Mouse (Mus musculus) stomach, postnatal 0 days (tissue): ENCODE measurements at regions not wholly inside any gene's neighbourhood (a gene's known extent, or its start where the extent isn't known, plus 50 kb on each side); places are given as distances from the start of the nearest gene placed in this dataset.
A peak's percentile ranks its signal among the peaks of the same experiment; 100 is the strongest.

Source experiments
- ATAC-seq: fragments of 200-750 bp; cut with Nextera tagmentation; 2 replicates; pipeline ENCODE4 v1.8.0; 2017; ENCODE audit not compliant: low FRiP score, low TSS enrichment
- DNase-seq: peaks from one replicate; pipeline ENCODE4 v3.0.0-alpha.2; 2016; ENCODE audit warnings: low spot score
- H3K27ac ChIP-seq: fragments of 300-500 bp; sonication (generic); replicated peaks from 2 replicates; pipeline ENCODE4 v1.5.1; 2014; ENCODE audit warnings: mild to moderate bottlenecking, control low read depth
- H3K27me3 ChIP-seq: fragments of 300-500 bp; sonication (generic); 2 replicates; pipeline ENCODE4 v1.6.1; 2014; ENCODE audit warnings: low read length; ENCODE audit not compliant: control insufficient read depth, insufficient read depth
- H3K36me3 ChIP-seq: fragments of 300-500 bp; sonication (generic); 2 replicates; pipeline ENCODE4 v1.6.1; 2014; ENCODE audit warnings: low read length, mixed read lengths; ENCODE audit not compliant: control insufficient read depth, insufficient read depth
- H3K4me1 ChIP-seq: fragments of 300-500 bp; sonication (generic); replicated peaks from 2 replicates; pipeline ENCODE4 v1.6.1; 2014; ENCODE audit warnings: antibody characterized with exemption; ENCODE audit not compliant: control insufficient read depth, insufficient read depth
- H3K4me2 ChIP-seq: fragments of 300-500 bp; sonication (generic); replicated peaks from 2 replicates; pipeline ENCODE4 v1.6.1; 2014; ENCODE audit warnings: low read depth, mild to moderate bottlenecking, control low read depth, moderate library complexity
- H3K4me3 ChIP-seq: fragments of 300-500 bp; sonication (generic); 2 replicates; pipeline ENCODE4 v1.5.1; 2014; ENCODE audit warnings: low read depth, low read length, control low read depth
- H3K9ac ChIP-seq: fragments of 300-500 bp; sonication (generic); 2 replicates; pipeline ENCODE4 v1.6.1; 2014; ENCODE audit warnings: mild to moderate bottlenecking, low read length, control low read depth, mixed read lengths
- H3K9me3 ChIP-seq: fragments of 300-500 bp; sonication (generic); 2 replicates; pipeline ENCODE4 v1.6.1; 2016; ENCODE audit warnings: low read length; ENCODE audit not compliant: control insufficient read depth
- CTCF ChIP-seq: IDR thresholded peaks from 2 replicates; pipeline ENCODE4 v1.5.1; 2016; ENCODE audit warnings: antibody characterized with exemption, low read depth, mild to moderate bottlenecking, moderate library complexity
- EP300 ChIP-seq: optimal IDR thresholded peaks from 2 replicates; pipeline ENCODE3; 2016; ENCODE audit warnings: antibody characterized with exemption
- WGBS: fragments of 180-500 bp; shearing (Covaris S2); extraction: QIAGEN DNeasy Blood & Tissue Kit; methylation state at CpG from one replicate; pipeline ENCODE4 v1.1.7; 2014; 5-methylcytosine and 5-hydroxymethylcytosine counted together

DNA sequence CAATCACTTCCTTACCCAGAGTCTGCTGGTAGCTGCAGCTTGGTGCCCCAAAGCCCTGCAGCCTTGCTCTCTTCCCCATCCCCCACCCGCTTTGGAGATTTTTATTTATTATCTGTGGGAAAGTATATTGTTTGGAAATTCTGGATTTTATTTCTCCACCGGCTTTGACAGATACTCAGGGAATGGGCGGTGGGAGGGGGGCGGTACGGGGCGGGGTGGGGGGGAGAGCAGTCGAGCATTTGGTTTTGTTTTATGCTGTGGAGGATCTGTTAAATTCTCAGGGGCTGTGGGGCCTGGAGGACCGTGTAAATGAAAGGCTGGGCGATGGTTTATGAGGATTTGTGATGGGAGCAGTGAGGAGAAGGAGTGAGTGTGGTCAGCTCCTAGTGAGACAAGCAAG, 76.7 kb upstream of the Tbx5 start:
- Histone ChIP-seq H3K27me3 (no peaks in the 10 kb centered on the region), H3K27ac (no peak overlapping the region), H3K4me1 (no peaks in the 10 kb centered on the region), H3K9ac (no peak overlapping the region), H3K36me3 (no peaks in the 10 kb centered on the region), H3K4me3 (no peak overlapping the region), H3K4me2 (no peak overlapping the region), H3K9me3 (no peaks in the 10 kb centered on the region)
- WGBS = 44% methylated on average over 9 of the region's 9 CpGs
- ATAC-seq (no peak), DNase-seq (no peak)
- no peak for TF ChIP-seq CTCF
- TF ChIP-seq EP300 = no peak

DNA sequence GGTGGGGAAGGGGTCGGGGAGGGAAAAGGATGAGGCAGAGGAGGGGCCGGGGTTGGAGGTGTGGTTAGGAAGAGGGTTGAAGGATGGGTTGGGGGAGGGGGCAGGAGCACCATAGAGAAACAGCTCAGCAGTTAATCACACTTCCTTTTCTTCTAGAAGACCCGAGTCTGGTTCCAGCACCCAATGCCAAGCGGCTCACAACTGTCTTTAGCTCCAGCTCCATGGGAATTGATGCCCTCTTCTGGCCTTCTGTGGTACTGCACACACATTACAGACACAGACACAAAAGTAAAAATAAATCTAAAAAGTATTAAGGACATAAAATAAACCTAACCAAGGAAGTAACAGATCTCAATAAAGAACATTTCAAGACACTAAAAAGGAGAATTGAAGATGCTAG, 73.6 kb upstream of the Tbx5 start:
- no peaks in the 10 kb centered on the region for H3K27me3 ChIP-seq
- ATAC-seq (no peak), DNase-seq (no peak)
- no peaks in the 10 kb centered on the region for H3K36me3 ChIP-seq
- TF ChIP-seq EP300 (no peak), CTCF (peak; percentile 26; the same call in 1 of the 2 replicates)
- WGBS = 75% methylated on average over 4 of the region's 4 CpGs
- no peak overlapping the region for H3K9ac ChIP-seq
- H3K27ac ChIP-seq = no peak overlapping the region
- no peak overlapping the region for H3K4me3 ChIP-seq
- H3K4me1 ChIP-seq = no peaks in the 10 kb centered on the region
- H3K4me2 ChIP-seq = no peak overlapping the region
- no peaks in the 10 kb centered on the region for H3K9me3 ChIP-seq

GRCm38 (mm10) chr5:119762102-119762501, 70.4 kb upstream of the Tbx5 start:
- whole genome bisulfite sequencing = 80% methylated on average over 4 of the region's 4 CpGs

DNA sequence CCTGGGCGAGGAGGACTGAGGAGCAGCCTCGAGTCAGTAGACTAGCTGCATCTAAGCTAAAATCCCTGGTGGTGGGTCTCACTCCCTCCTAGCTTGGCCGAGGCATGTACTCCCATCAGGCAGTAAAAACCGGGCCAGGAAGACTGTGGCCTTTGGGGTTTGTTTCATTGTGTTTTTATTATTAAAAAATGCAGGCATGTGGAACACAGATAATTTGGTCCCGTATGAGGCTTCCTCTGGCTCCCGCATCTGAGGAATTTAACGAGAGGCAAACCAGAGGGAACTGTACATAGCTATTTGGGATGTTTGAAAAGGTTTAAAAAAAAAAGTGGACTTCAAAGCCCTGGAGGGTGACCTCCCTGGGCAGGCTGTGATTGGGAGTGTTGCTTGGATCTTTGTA, 69.1 kb upstream of the Tbx5 start:
- ATAC-seq = no peak
- no peak for DNase-seq
- no peaks in the 10 kb centered on the region for H3K36me3 ChIP-seq
- no peak overlapping the region for H3K4me3 ChIP-seq
- no peaks in the 10 kb centered on the region for H3K9me3 ChIP-seq
- TF ChIP-seq CTCF (no peak), EP300 (no peak)
- H3K27ac ChIP-seq = no peak overlapping the region
- H3K27me3 ChIP-seq = no peaks in the 10 kb centered on the region
- no peak overlapping the region for H3K4me2 ChIP-seq
- 49% methylated on average over 7 of the region's 7 CpGs for WGBS
- H3K4me1 ChIP-seq = no peaks in the 10 kb centered on the region
- H3K9ac ChIP-seq = no peak overlapping the region

More at GRCm38 (mm10) chr5:119762102-119762501, 70.4 kb upstream of the Tbx5 start:
- Histone ChIP-seq H3K27ac (no peak overlapping the region), H3K4me1 (no peaks in the 10 kb centered on the region), H3K9ac (no peak overlapping the region), H3K4me2 (no peak overlapping the region), H3K27me3 (no peaks in the 10 kb centered on the region), H3K36me3 (no peaks in the 10 kb centered on the region), H3K4me3 (no peak overlapping the region), H3K9me3 (no peaks in the 10 kb centered on the region)
- peak; percentile 40 for TF ChIP-seq CTCF
- TF ChIP-seq EP300 = no peak
- ATAC-seq (no peak), DNase-seq (no peak)

DNA sequence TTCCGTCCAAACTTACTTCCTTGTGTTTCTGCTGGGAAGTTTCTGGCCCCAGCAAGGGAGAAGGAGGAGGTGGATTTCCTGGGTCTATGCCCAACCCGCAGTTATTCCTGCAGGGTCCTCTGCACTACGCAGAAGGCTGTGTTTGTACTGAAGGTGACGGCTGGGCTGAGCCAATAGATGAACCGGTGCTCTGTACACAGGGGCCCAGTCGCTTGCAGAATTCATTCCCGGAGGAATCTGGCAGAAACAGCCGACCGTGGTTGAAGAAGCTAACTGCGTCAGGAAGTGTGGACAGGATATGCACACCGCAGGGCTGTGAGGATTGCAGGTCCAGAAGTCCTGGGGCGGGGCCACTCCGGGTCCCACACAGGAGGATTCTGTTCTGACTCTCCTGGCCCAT, 66.1 kb upstream of the Tbx5 start:
- 23% methylated on average over 13 of the region's 13 CpGs for WGBS
- no peak overlapping the region for H3K4me2 ChIP-seq
- TF ChIP-seq EP300 = no peak
- no peak for TF ChIP-seq CTCF
- no peak for DNase-seq
- no peak overlapping the region for H3K4me3 ChIP-seq
- H3K4me1 ChIP-seq = no peaks in the 10 kb centered on the region
- H3K27me3 ChIP-seq = no peaks in the 10 kb centered on the region
- H3K27ac ChIP-seq = no peak overlapping the region
- no peak overlapping the region for H3K9ac ChIP-seq
- no peaks in the 10 kb centered on the region for H3K36me3 ChIP-seq
- ATAC-seq = no peak
- no peaks in the 10 kb centered on the region for H3K9me3 ChIP-seq

DNA sequence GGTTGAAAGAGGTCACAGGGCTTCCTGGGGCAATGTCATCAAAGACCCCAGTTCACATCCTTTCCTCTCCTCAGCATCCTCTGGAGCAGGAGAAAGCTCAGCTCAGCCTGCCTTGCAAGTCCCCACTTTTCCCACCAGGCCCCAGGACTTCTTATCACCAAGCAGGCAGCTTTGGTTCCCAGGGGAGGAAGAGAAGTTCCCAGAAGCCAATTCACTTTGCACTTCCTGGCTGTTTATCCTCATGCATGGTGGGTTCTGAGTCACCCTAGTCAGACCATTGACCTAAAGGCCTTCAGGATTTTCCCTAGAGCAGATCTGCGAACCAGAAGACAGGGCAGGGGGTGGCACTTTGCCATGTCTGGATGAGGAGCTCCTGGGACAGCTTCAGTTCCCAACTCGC, 61.5 kb upstream of the Tbx5 start:
- Histone ChIP-seq H3K27me3 (no peaks in the 10 kb centered on the region), H3K9ac (no peak overlapping the region), H3K4me1 (no peaks in the 10 kb centered on the region), H3K9me3 (no peaks in the 10 kb centered on the region), H3K27ac (no peak overlapping the region), H3K4me3 (no peak overlapping the region), H3K4me2 (no peak overlapping the region), H3K36me3 (no peaks in the 10 kb centered on the region)
- TF ChIP-seq EP300 = no peak
- no peak for TF ChIP-seq CTCF
- 60% methylated on average over 2 of the region's 2 CpGs for WGBS
- no peak for ATAC-seq
- no peak for DNase-seq
